Mouse (Mus musculus): Measurements from ENCODE around the gene Mthfsl. TPM values are rescaled to one million over a fixed set of nuclear protein-coding genes. Genes with fewer than 3 reads are reported as not detected.
"Not testable (repeated sequence)": the region's sequence is repeated elsewhere in the genome, so short reads cannot be mapped to it uniquely, and the experiment has no call there.

The Mthfsl gene
- total RNA-seq (2021), result 10 to 100 TPM; 14.3 to 20.7 TPM
- long read RNA-seq, experiment 1, transcript Mthfsl-201 (3 exons, 801 nt), result major isoform, 6 of 22 reads
- long read RNA-seq, experiment 1, partial matches to known transcripts, result 0 of 22 reads
- long read RNA-seq, experiment 1, other reads (novel, unspliced or antisense), result 11 of 22 reads
- long read RNA-seq, experiment 2, transcript Mthfsl-201 (3 exons, 801 nt), result major isoform, 6 of 22 reads
- long read RNA-seq, experiment 2, partial matches to known transcripts, result 1 of 22 reads
- long read RNA-seq, experiment 2, other reads (novel, unspliced or antisense), result 12 of 22 reads

- DNase-seq, result peak; percentile 62 to 72
Measured at GRCm38 (mm10) chr9:88719989-88720537, at the start of gene Mthfsl. Gene Mthfsl (minus strand): TSS chr9:88720296.

- not testable (repeated sequence) for DNase-seq
Measured at GRCm38 (mm10) chr9:88769470-88769869, 49.4 kb upstream of the Mthfsl start.

GRCm38 (mm10) chr9:88746687-88747086 lies 26.6 kb upstream of the Mthfsl start:
- peak in 1 of 2 experiments; percentile 53 for DNase-seq

GRCm38 (mm10) chr9:88746046-88746445 lies 25.9 kb upstream of the Mthfsl start:
- DNase-seq, result not testable (repeated sequence)

GRCm38 (mm10) chr9:88735289-88735688 lies 15.2 kb upstream of the Mthfsl start:
- not testable (repeated sequence) for DNase-seq

- not testable (repeated sequence) for DNase-seq
Measured at GRCm38 (mm10) chr9:88733182-88733581, 13.1 kb upstream of the Mthfsl start.

- DNase-seq, result not testable (repeated sequence)
Measured at GRCm38 (mm10) chr9:88732334-88732733, 12.2 kb upstream of the Mthfsl start.

GRCm38 (mm10) chr9:88731728-88732127 lies 11.6 kb upstream of the Mthfsl start, which contains the start of gene Bcl2a1d:
Gene Bcl2a1d (minus strand): TSS chr9:88731914.
- DNase-seq, result peak in 1 of 2 experiments; percentile 34

- not testable (repeated sequence) for DNase-seq
Measured at GRCm38 (mm10) chr9:88728311-88728710, 8.2 kb upstream of the Mthfsl start.

GRCm38 (mm10) chr9:88721628-88722027 lies 1.5 kb upstream of the Mthfsl start:
- not testable (repeated sequence) for DNase-seq

- peak; percentile 47 to 58 for DNase-seq
Measured at GRCm38 (mm10) chr9:88719073-88719921, 799 bp downstream of the Mthfsl start.

GRCm38 (mm10) chr9:88718593-88718992 lies 1.5 kb downstream of the Mthfsl start:
- peak in 1 of 2 experiments; percentile 42 for DNase-seq

GRCm38 (mm10) chr9:88718140-88718539 lies 2.0 kb downstream of the Mthfsl start:
- DNase-seq, result peak in 1 of 2 experiments; percentile 32

GRCm38 (mm10) chr9:88714515-88714914 lies 5.6 kb downstream of the Mthfsl start:
- DNase-seq, result not testable (repeated sequence)

GRCm38 (mm10) chr9:88712164-88712749 lies 7.8 kb downstream of the Mthfsl start:
- DNase-seq, result not testable (repeated sequence)

- DNase-seq, result not testable (repeated sequence)
Measured at GRCm38 (mm10) chr9:88710910-88711438, 9.1 kb downstream of the Mthfsl start.

GRCm38 (mm10) chr9:88710439-88710838 lies 9.7 kb downstream of the Mthfsl start:
- not testable (repeated sequence) for DNase-seq

- not testable (repeated sequence) for DNase-seq
Measured at GRCm38 (mm10) chr9:88709794-88710193, 10.3 kb downstream of the Mthfsl start.

- DNase-seq, result no peak
Measured at GRCm38 (mm10) chr9:88709304-88709703, 10.8 kb downstream of the Mthfsl start.

GRCm38 (mm10) chr9:88706700-88707099 lies 13.4 kb downstream of the Mthfsl start:
- no peak for DNase-seq

- DNase-seq, result not testable (repeated sequence)
Measured at GRCm38 (mm10) chr9:88705157-88705556, 14.9 kb downstream of the Mthfsl start.

- DNase-seq, result not testable (repeated sequence)
Measured at GRCm38 (mm10) chr9:88698746-88699145, 21.4 kb downstream of the Mthfsl start.

All from heart, adult 18-20 months (tissue).